Mouse (Mus musculus) lung, postnatal 0 days (tissue): ENCODE measurements at regions not wholly inside any gene's neighbourhood (a gene's known extent, or its start where the extent isn't known, plus 50 kb on each side); places are given as distances from the start of the nearest gene placed in this dataset.

Experiments used
- ATAC-seq: fragments of 200-750 bp; cut with Nextera tagmentation; 2 replicates; pipeline ENCODE4 v1.8.0; 2017; ENCODE audit warnings: moderate library complexity
- DNase-seq: peaks from one replicate; pipeline ENCODE4 v3.0.0-alpha.2; 2016; ENCODE audit warnings: low spot score
- H3K27ac ChIP-seq: fragments of 300-500 bp; sonication (generic); 2 replicates; pipeline ENCODE4 v1.5.1; 2014; ENCODE audit warnings: antibody characterized with exemption, mild to moderate bottlenecking, low read length, mixed read lengths
- H3K27me3 ChIP-seq: fragments of 300-500 bp; sonication (generic); replicated peaks from 2 replicates; pipeline ENCODE4 v1.6.1; 2014; ENCODE audit warnings: low read length, mixed read lengths; ENCODE audit not compliant: insufficient read depth
- H3K36me3 ChIP-seq: fragments of 300-500 bp; sonication (generic); 2 replicates; pipeline ENCODE4 v1.6.1; 2014; ENCODE audit warnings: low read length, mixed read lengths; ENCODE audit not compliant: insufficient read depth
- H3K4me1 ChIP-seq: fragments of 300-500 bp; sonication (generic); 2 replicates; pipeline ENCODE4 v1.6.1; 2014; ENCODE audit warnings: antibody characterized with exemption, low read depth, low read length, mixed read lengths; ENCODE audit not compliant: insufficient read depth
- H3K4me2 ChIP-seq: fragments of 300-500 bp; sonication (generic); replicated peaks from 2 replicates; pipeline ENCODE4 v1.6.1; 2014; ENCODE audit warnings: low read depth, mild to moderate bottlenecking, low read length, moderate library complexity, mixed read lengths
- H3K4me3 ChIP-seq: fragments of 300-500 bp; sonication (generic); 2 replicates; pipeline ENCODE4 v1.5.1; 2014; ENCODE audit warnings: low read depth, low read length
- H3K9ac ChIP-seq: fragments of 300-500 bp; sonication (generic); replicated peaks from 2 replicates; pipeline ENCODE4 v1.6.1; 2014; ENCODE audit warnings: low read depth, mild to moderate bottlenecking
- H3K9me3 ChIP-seq: fragments of 300-500 bp; sonication (generic); 2 replicates; pipeline ENCODE4 v1.6.1; 2016; ENCODE audit warnings: low read length, mixed read lengths
- CTCF ChIP-seq: IDR thresholded peaks from 2 replicates; pipeline ENCODE4 v1.5.1; 2016; ENCODE audit warnings: antibody characterized with exemption, mild to moderate bottlenecking
- EP300 ChIP-seq: IDR thresholded peaks from 2 replicates; pipeline ENCODE4 v1.6.1; 2016; ENCODE audit warnings: antibody characterized with exemption, mild to moderate bottlenecking, control low read depth
- WGBS: fragments of 180-500 bp; shearing (Covaris S2); extraction: QIAGEN DNeasy Blood & Tissue Kit; methylation state at CpG from one replicate; pipeline ENCODE4 v1.1.7; 2014; 5-methylcytosine and 5-hydroxymethylcytosine counted together

DNA sequence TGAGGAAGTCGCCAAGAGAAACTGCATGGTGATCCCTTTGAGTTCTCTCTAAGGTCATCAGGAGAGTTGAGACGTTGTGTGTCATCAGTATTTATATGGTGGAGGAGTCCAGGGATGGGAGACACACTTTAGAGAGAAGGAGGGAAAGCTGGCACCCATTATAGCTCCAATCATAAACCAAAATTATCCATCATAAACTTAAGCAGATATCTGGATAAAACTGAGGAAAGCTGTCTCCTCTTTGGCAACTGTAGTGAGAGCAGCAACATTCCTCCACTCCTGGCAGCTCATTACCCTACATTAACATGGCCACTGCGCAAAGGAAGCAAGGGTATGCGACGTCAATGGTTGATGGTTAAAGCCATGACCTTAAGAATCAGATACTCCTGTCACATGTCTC, 323.6 kb downstream of the Lmx1a start:
- peak; percentile 76 for ATAC-seq
- Histone ChIP-seq H3K9ac (no peak overlapping the region), H3K4me2 (no peak overlapping the region), H3K27me3 (no peaks in the 10 kb centered on the region), H3K9me3 (no peaks in the 10 kb centered on the region), H3K4me3 (no peak overlapping the region), H3K4me1 (no peaks in the 10 kb centered on the region), H3K36me3 (no peaks in the 10 kb centered on the region), H3K27ac (peak overlapping the region; percentile 54; the same call in 1 of the 2 replicates)
- TF ChIP-seq EP300: no peak; the same call in 1 of the 2 replicates
- TF ChIP-seq CTCF: no peak
- WGBS: 48% methylated on average over 5 of the region's 5 CpGs
- peak; percentile 79 for DNase-seq

DNA sequence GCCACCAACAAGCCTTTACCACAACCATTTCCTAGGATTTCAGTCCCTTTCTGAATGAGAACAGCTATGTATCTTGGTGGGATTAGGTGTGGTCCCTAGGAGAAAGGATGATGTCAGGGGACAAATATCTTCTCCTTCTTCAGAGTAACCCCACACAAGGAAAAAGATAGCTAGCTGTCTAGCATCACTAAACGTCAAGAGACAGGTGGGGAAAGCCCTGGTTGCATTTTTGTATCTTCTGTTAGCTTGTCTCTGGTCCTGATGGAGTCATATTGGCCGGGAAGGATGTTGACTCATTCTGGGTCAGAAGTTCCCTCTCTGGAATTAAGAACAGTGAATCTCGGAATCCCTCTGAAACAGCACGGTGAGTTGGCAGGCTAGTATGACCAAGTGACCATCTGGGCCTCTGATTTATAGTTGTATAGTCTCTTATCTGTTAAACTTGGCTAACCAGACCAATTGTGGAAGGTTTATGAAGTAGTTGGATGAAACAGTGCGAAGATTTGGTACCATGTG, 327.4 kb downstream of the Lmx1a start:
- Histone ChIP-seq H3K9me3 (no peaks in the 10 kb centered on the region), H3K9ac (no peak overlapping the region), H3K4me1 (no peaks in the 10 kb centered on the region), H3K4me3 (no peak overlapping the region), H3K36me3 (no peaks in the 10 kb centered on the region), H3K27ac (no peak overlapping the region), H3K4me2 (no peak overlapping the region), H3K27me3 (no peaks in the 10 kb centered on the region)
- ATAC-seq (no peak), DNase-seq (no peak)
- 73% methylated on average over 5 of the region's 5 CpGs for WGBS
- TF ChIP-seq EP300 (no peak), CTCF (no peak)

DNA sequence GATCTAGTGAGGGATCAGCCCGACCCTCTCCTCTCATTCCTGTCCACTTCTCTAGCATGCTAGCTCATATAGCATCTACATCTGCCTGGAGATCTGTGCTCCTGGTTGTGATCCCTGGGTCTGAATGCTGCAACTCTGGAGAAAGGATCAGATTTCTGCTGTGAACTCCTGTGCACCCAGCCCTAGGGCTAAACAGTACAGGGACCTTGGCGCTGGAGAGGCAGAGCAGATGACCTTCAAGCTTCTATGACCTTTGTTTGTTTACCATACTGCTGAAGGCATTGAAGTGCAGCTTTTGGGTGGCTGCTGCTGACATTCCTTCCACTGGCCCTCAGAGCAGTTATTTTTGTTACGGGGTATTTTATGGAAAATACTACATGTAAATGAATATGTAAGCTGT, 337.4 kb downstream of the Lmx1a start:
- H3K27me3 ChIP-seq: no peaks in the 10 kb centered on the region
- no peak overlapping the region for H3K4me2 ChIP-seq
- no peak overlapping the region for H3K4me3 ChIP-seq
- DNase-seq (no peak), ATAC-seq (no peak; the same call in 1 of the 2 replicates)
- TF ChIP-seq EP300: no peak
- no peak for TF ChIP-seq CTCF
- H3K9me3 ChIP-seq: no peaks in the 10 kb centered on the region
- H3K36me3 ChIP-seq: no peaks in the 10 kb centered on the region
- H3K9ac ChIP-seq: no peak overlapping the region
- no peaks in the 10 kb centered on the region for H3K4me1 ChIP-seq
- 54% methylated on average over 3 of the region's 3 CpGs for WGBS
- H3K27ac ChIP-seq: no peak overlapping the region

DNA sequence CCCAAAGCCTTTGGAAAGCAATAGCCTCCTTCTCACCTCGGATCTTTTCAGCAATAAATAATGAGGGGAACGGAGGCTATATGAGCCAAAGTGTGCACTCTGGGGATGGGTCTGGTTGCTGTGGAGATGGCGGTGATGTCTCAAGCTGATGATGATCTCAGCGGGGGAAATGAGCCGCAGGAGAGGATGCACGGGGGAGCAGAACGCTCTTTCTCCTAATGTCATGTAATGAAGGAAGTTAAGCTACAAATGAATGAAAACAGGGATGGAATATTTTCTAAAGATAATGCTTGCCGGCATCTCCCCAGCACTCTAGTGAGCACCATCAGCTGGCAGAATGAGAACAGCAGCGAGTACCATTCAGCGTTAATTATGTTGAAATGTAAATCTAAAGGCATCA, 355.7 kb downstream of the Lmx1a start:
- ATAC-seq (peak; percentile 44; the same call in 1 of the 2 replicates), DNase-seq (no peak)
- Histone ChIP-seq H3K36me3 (no peaks in the 10 kb centered on the region), H3K27me3 (no peaks in the 10 kb centered on the region), H3K9me3 (no peaks in the 10 kb centered on the region), H3K4me2 (no peak overlapping the region), H3K27ac (no peak overlapping the region), H3K4me1 (no peaks in the 10 kb centered on the region), H3K4me3 (no peak overlapping the region), H3K9ac (no peak overlapping the region)
- WGBS: 63% methylated on average over 10 of the region's 10 CpGs
- TF ChIP-seq EP300: no peak
- no peak for TF ChIP-seq CTCF

DNA sequence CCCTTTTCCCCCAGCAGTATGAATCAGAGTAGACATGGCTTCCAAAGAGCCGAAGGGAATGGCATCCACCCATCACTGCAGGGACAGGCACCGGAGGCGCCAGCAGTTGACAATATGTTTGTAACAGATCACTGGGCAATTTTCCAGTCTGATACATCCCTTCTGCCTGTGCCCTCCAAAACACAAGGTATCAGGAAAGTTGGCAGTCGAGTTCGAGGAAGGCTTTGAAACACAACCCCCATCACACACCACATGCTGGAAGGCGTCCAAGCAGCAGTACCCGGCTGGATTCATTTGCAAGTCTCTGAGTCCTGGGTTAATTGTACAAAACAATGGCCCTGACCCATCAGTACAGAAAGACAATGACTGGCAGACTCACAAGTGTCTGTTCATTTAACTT, 357.3 kb downstream of the Lmx1a start:
- TF ChIP-seq EP300 (no peak), CTCF (no peak)
- no peak overlapping the region for H3K9ac ChIP-seq
- H3K4me3 ChIP-seq: no peak overlapping the region
- 70% methylated on average over 7 of the region's 7 CpGs for WGBS
- no peaks in the 10 kb centered on the region for H3K9me3 ChIP-seq
- no peak overlapping the region for H3K27ac ChIP-seq
- H3K4me1 ChIP-seq: no peaks in the 10 kb centered on the region
- ATAC-seq (no peak), DNase-seq (no peak)
- no peaks in the 10 kb centered on the region for H3K36me3 ChIP-seq
- no peak overlapping the region for H3K4me2 ChIP-seq
- no peaks in the 10 kb centered on the region for H3K27me3 ChIP-seq

DNA sequence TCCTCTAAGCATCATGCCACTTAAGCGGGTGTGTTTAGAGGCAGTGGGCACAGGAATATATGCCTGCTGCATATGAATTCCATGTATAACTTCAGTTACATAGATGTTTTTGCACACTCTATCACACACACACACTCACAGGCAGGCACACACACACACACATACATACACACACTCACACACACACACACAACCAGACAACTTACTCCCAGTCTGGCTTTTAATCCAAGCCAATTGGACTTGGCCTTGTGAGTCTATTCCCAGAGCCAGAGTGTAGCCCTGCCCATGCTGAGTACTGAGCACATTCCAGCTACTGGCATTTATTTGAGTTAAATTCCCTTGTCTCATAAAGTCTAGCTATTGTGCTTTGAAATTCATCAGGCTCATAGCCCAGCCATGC, 357.7 kb downstream of the Lmx1a start:
- no peaks in the 10 kb centered on the region for H3K4me1 ChIP-seq
- no peaks in the 10 kb centered on the region for H3K9me3 ChIP-seq
- no peak overlapping the region for H3K4me3 ChIP-seq
- ATAC-seq (no peak), DNase-seq (no peak)
- no peak overlapping the region for H3K27ac ChIP-seq
- TF ChIP-seq EP300 (no peak), CTCF (no peak)
- H3K4me2 ChIP-seq: no peak overlapping the region
- 91% methylated on average over 1 of the region's 1 CpGs for WGBS
- no peaks in the 10 kb centered on the region for H3K36me3 ChIP-seq
- no peak overlapping the region for H3K9ac ChIP-seq
- no peaks in the 10 kb centered on the region for H3K27me3 ChIP-seq

DNA sequence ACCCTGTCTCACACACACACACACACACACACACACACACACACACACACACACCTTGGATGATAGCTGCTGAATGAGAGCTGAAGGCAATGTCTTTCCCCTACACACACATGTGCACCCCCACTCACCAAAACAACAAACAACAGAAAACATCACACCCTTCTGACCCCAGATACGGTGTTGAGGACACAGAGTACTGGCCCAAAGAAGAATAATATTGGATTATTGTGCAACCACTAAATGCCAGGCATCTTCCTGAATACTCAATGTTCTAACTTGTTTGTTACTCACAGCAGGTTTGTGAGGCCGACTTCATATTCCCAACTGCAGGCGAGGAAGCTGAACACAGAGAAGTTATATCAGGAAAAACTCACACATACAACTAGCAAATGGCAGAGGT, 360.9 kb downstream of the Lmx1a start:
- ATAC-seq (peak; percentile 38; the same call in 1 of the 2 replicates), DNase-seq (peak; percentile 29)
- H3K27ac ChIP-seq: no peak overlapping the region
- no peaks in the 10 kb centered on the region for H3K9me3 ChIP-seq
- H3K4me3 ChIP-seq: no peak overlapping the region
- peak; percentile 86 for TF ChIP-seq EP300
- TF ChIP-seq CTCF: no peak
- 82% methylated on average over 3 of the region's 3 CpGs for WGBS
- H3K27me3 ChIP-seq: no peaks in the 10 kb centered on the region
- no peak overlapping the region for H3K9ac ChIP-seq
- H3K36me3 ChIP-seq: no peaks in the 10 kb centered on the region
- no peaks in the 10 kb centered on the region for H3K4me1 ChIP-seq
- H3K4me2 ChIP-seq: no peak overlapping the region
